Mouse (Mus musculus) CH12.LX (cell line): Measurements from ENCODE around the gene Zfp219. TPM values are rescaled to one million over a fixed set of nuclear protein-coding genes. Genes with fewer than 3 reads are reported as not detected.

ENCODE experiments used
- DNase-seq: peaks from one replicate; pipeline ENCODE4 v3.0.0-alpha.2; 2013; ENCODE audit errors: extremely low read depth
- H3K27ac ChIP-seq: 2 replicates; pipeline ENCODE4 v1.5.1; 2012; ENCODE audit warnings: low read depth, mild to moderate bottlenecking, control low read depth, moderate library complexity; ENCODE audit not compliant: insufficient read depth
- H3K27me3 ChIP-seq: replicated peaks from 2 replicates; pipeline ENCODE3; 2012; ENCODE audit warnings: inconsistent platforms
- H3K36me3 ChIP-seq, 2 experiments: replicated peaks in 1 of 2; 2 replicates each; pipeline versions ENCODE3 to v1.6.1; 2012; ENCODE audit warnings: inconsistent platforms in 1 of 2, low read length in 1 of 2, mild to moderate bottlenecking in 1 of 2, mixed read lengths in 1 of 2, moderate library complexity in 1 of 2; ENCODE audit not compliant: control insufficient read depth in 1 of 2, insufficient read depth in 1 of 2
- H3K4me1 ChIP-seq, 2 experiments: 2 replicates each; pipeline ENCODE4 v1.6.1; 2012; ENCODE audit warnings: inconsistent platforms in 1 of 2, moderate library complexity in 1 of 2; ENCODE audit not compliant: insufficient read depth in 2 of 2, control insufficient read depth in 1 of 2
- H3K4me2 ChIP-seq: 2 replicates; pipeline ENCODE4 v1.6.1; 2012; ENCODE audit warnings: low read depth, mild to moderate bottlenecking, control low read depth; ENCODE audit not compliant: poor library complexity, insufficient read depth, severe bottlenecking
- H3K4me3 ChIP-seq, 3 experiments: fragments of 150-350 bp in 1 of 3; sonication (generic) in 1 of 3; replicated peaks in 1 of 3; 2 replicates each; pipeline versions ENCODE3 to v1.5.1; 2011 to 2012; ENCODE audit warnings: low read depth in 2 of 3, low read length in 2 of 3, mild to moderate bottlenecking in 2 of 3, moderate library complexity in 2 of 3, control low read depth in 1 of 3, improper control_type of control experiment in 1 of 3, inconsistent platforms in 1 of 3, mixed read lengths in 1 of 3; ENCODE audit not compliant: poor library complexity in 1 of 3
- H3K79me2 ChIP-seq: replicated peaks from 2 replicates; pipeline ENCODE4 v1.6.1; 2012; ENCODE audit warnings: mild to moderate bottlenecking, moderate library complexity; ENCODE audit not compliant: control insufficient read depth, poor library complexity, insufficient read depth, severe bottlenecking; ENCODE audit errors: extremely low read depth
- H3K9ac ChIP-seq: 2 replicates; pipeline ENCODE4 v1.6.1; 2012; ENCODE audit warnings: low read depth, mild to moderate bottlenecking, control low read depth, moderate library complexity; ENCODE audit not compliant: insufficient read depth
- H3K9me3 ChIP-seq: replicated peaks from 2 replicates; pipeline ENCODE3; 2012; ENCODE audit warnings: low read length, inconsistent platforms, mixed read lengths
- BHLHE40 ChIP-seq: IDR thresholded peaks from 2 replicates; pipeline ENCODE4 v1.6.1; 2011; ENCODE audit warnings: mild to moderate bottlenecking, low read depth, low read length, improper control_type of control experiment
- CHD1 ChIP-seq: IDR thresholded peaks from 2 replicates; pipeline ENCODE4 v1.6.1; 2012; ENCODE audit warnings: low read depth, low read length, improper control_type of control experiment, inconsistent platforms
- CHD2 ChIP-seq: IDR thresholded peaks from 2 replicates; pipeline ENCODE4 v1.6.1; 2011; ENCODE audit warnings: low read length, improper control_type of control experiment
- CTCF ChIP-seq, 2 experiments: IDR thresholded peaks in 1 of 2; conservative IDR thresholded peaks in 1 of 2; 2 replicates each; pipeline ENCODE4 v1.5.1; 2011 to 2012; ENCODE audit warnings: low read depth in 2 of 2, low read length in 2 of 2, improper control_type of control experiment in 1 of 2, inconsistent platforms in 1 of 2, mild to moderate bottlenecking in 1 of 2, moderate library complexity in 1 of 2
- E2F4 ChIP-seq: IDR thresholded peaks from 2 replicates; pipeline ENCODE4 v1.6.1; 2011; ENCODE audit warnings: low read depth, low read length, improper control_type of control experiment; ENCODE audit not compliant: insufficient replicate concordance
- ELF1 ChIP-seq: IDR thresholded peaks from 2 replicates; pipeline ENCODE4 v1.6.1; 2014; ENCODE audit warnings: low read depth, mild to moderate bottlenecking, inconsistent platforms, low read length, improper control_type of control experiment
- HCFC1 ChIP-seq: IDR thresholded peaks from 2 replicates; pipeline ENCODE4 v1.6.1; 2012; ENCODE audit warnings: low read depth, mild to moderate bottlenecking, inconsistent platforms, low read length, improper control_type of control experiment
- IRF4 ChIP-seq: IDR thresholded peaks from 2 replicates; pipeline ENCODE4 v1.6.1; 2014; ENCODE audit warnings: low read depth, mild to moderate bottlenecking, inconsistent platforms, low read length, improper control_type of control experiment
- JUN ChIP-seq: IDR thresholded peaks from 2 replicates; pipeline ENCODE4 v1.6.1; 2011; ENCODE audit warnings: low read depth, mild to moderate bottlenecking, low read length, improper control_type of control experiment, moderate library complexity; ENCODE audit not compliant: insufficient read depth
- KAT2A ChIP-seq: IDR thresholded peaks from 2 replicates; pipeline ENCODE4 v1.6.1; 2012; ENCODE audit warnings: low read length, improper control_type of control experiment, inconsistent platforms; ENCODE audit not compliant: insufficient replicate concordance
- MAFK ChIP-seq: IDR thresholded peaks from 2 replicates; pipeline ENCODE4 v1.6.1; 2011; ENCODE audit warnings: low read length, improper control_type of control experiment; ENCODE audit not compliant: insufficient replicate concordance
- MAZ ChIP-seq: IDR thresholded peaks from 2 replicates; pipeline ENCODE4 v1.6.1; 2012; ENCODE audit warnings: low read depth, mild to moderate bottlenecking, inconsistent platforms, low read length, improper control_type of control experiment, moderate library complexity
- MEF2A ChIP-seq: IDR thresholded peaks from 2 replicates; pipeline ENCODE4 v1.6.1; 2014; ENCODE audit warnings: low read depth, mild to moderate bottlenecking, inconsistent platforms, low read length, improper control_type of control experiment, borderline replicate concordance
- MYC ChIP-seq: IDR thresholded peaks from 2 replicates; pipeline ENCODE4 v1.6.1; 2011; ENCODE audit warnings: low read depth, mild to moderate bottlenecking, improper control_type of control experiment, low read length
- NELFE ChIP-seq: IDR thresholded peaks from 2 replicates; pipeline ENCODE4 v1.6.1; 2011; ENCODE audit warnings: low read depth, low read length, improper control_type of control experiment
- POLR2A ChIP-seq: IDR thresholded peaks from 2 replicates; pipeline ENCODE4 v1.6.1; 2011; ENCODE audit warnings: low read depth, mild to moderate bottlenecking, improper control_type of control experiment, low read length
- POLR2AphosphoS2 ChIP-seq: IDR thresholded peaks from 2 replicates; pipeline ENCODE4 v1.6.1; 2011; ENCODE audit warnings: low read depth, low read length, improper control_type of control experiment
- RCOR1 ChIP-seq: conservative IDR thresholded peaks from 2 replicates; pipeline ENCODE4 v1.6.1; 2012; ENCODE audit warnings: low read depth, mild to moderate bottlenecking, inconsistent platforms, low read length, improper control_type of control experiment
- SMC3 ChIP-seq: IDR thresholded peaks from 2 replicates; pipeline ENCODE4 v1.6.1; 2011; ENCODE audit warnings: low read depth, low read length, improper control_type of control experiment
- TBP ChIP-seq: conservative IDR thresholded peaks from 2 replicates; pipeline ENCODE4 v1.6.1; 2011; ENCODE audit warnings: low read depth, low read length, improper control_type of control experiment
- ZC3H11A ChIP-seq: IDR thresholded peaks from 2 replicates; pipeline ENCODE4 v1.6.1; 2012; ENCODE audit warnings: low read depth, mild to moderate bottlenecking, inconsistent platforms, low read length, improper control_type of control experiment
- ZNF384 ChIP-seq: IDR thresholded peaks from 2 replicates; pipeline ENCODE4 v1.6.1; 2012; ENCODE audit warnings: low read depth, low read length, improper control_type of control experiment, inconsistent platforms
- dilution Hi-C: fragments of 300-500 bp; cut with MboI; formaldehyde crosslinking; loops from 2 replicates; pipeline ENCODE4 v1.14.3; 2020; ENCODE audit warnings: low sequenced_read_pairs; ENCODE audit not compliant: extremely low pct_unique_long_range_greater_than_20kb, extremely low pct_ligation_motif_present
- in situ Hi-C: fragments of 300-500 bp; cut with MboI; formaldehyde crosslinking; loops from 3 replicates; pipeline ENCODE4 v1.14.3; 2019; ENCODE audit warnings: low sequenced_read_pairs, low pct_ligation_motif_present, low pct_unique_long_range_greater_than_20kb, mixed read lengths
- polyA plus RNA-seq: library from polyadenylated mRNA; unstranded; fragments of >175 nt; gene quantifications from 2 replicates; pipeline ENCODE4 v1.2.1, GENCODE M21; 2012; ENCODE audit warnings: low read depth; ENCODE audit not compliant: insufficient read length
- total RNA-seq, 2 experiments: library from RNA; depleted of rRNA; stranded (reverse); fragments of 300-350 nt in 1 of 2; fragments of >200 nt in 1 of 2; gene quantifications; 2 replicates each; pipeline ENCODE4 v1.2.3; 2012 to 2014

Zfp219 gene
- total and polyA plus RNA-seq, 3 experiments = 15.8 to 20.8 (median 20.0) TPM

- in situ Hi-C loops = no loop called here
- H3K4me2 ChIP-seq = no peak overlapping the region
- no peak overlapping the region for H3K27ac ChIP-seq
- dilution Hi-C loops = no loop called here
- H3K4me3 ChIP-seq = no peak overlapping the region
- no peaks in the 10 kb centered on the region for H3K9me3 ChIP-seq
- TF ChIP-seq CHD2 (no peak), ELF1 (no peak), TBP (no peak), CTCF (conservative IDR thresholded peaks at IDR 0.05 in 1 of 2, IDR thresholded peaks at IDR 0.05 in 1 of 2; ENCODE audit: low read depth in 2 of 2, low read length in 2 of 2) (no peak), ZNF384 (no peak; the same call in 1 of the 2 replicates), ZC3H11A (no peak), JUN (no peak), MAZ (no peak), POLR2AphosphoS2 (no peak), CHD1 (no peak), NELFE (no peak), KAT2A (no peak), BHLHE40 (no peak), MYC (no peak), IRF4 (no peak), MEF2A (no peak), HCFC1 (no peak), SMC3 (no peak)
- no peaks in the 10 kb centered on the region for H3K27me3 ChIP-seq
- DNase-seq = no peak
- no peaks in the 10 kb centered on the region for H3K36me3 ChIP-seq
- H3K79me2 ChIP-seq = no peaks in the 10 kb centered on the region
- peaks cover 2 to 10% of the 10 kb centered on the region in 2 experiments; a peak in 2 of 4 replicates for H3K4me1 ChIP-seq
- no peak overlapping the region for H3K9ac ChIP-seq
Measured at GRCm38 (mm10) chr14:52061798-52062197, 41.3 kb upstream of the Zfp219 start.

- dilution Hi-C loops = no loop called here
- H3K79me2 ChIP-seq = no peaks in the 10 kb centered on the region
- in situ Hi-C loops = no loop called here
- H3K4me1 ChIP-seq = peaks cover 2 to 10% of the 10 kb centered on the region in 2 experiments; a peak in 2 of 4 replicates
- no peak overlapping the region for H3K4me2 ChIP-seq
- TF ChIP-seq MAFK = no peak
- TF ChIP-seq JUN = no peak
- no peak for TF ChIP-seq MAZ
- no peak for TF ChIP-seq CHD1
- TF ChIP-seq KAT2A = no peak
- no peak for TF ChIP-seq E2F4
- TF ChIP-seq HCFC1 = no peak
- TF ChIP-seq POLR2A = no peak
- TF ChIP-seq RCOR1 = no peak
- no peaks in the 10 kb centered on the region for H3K36me3 ChIP-seq
- no peak overlapping the region for H3K9ac ChIP-seq
- H3K9me3 ChIP-seq = no peaks in the 10 kb centered on the region
- no peak for DNase-seq
- H3K4me3 ChIP-seq = no peak overlapping the region
- H3K27me3 ChIP-seq = no peaks in the 10 kb centered on the region
- H3K27ac ChIP-seq = no peak overlapping the region
Measured at GRCm38 (mm10) chr14:52060800-52061199, 40.3 kb upstream of the Zfp219 start.
